Mouse (Mus musculus) heart, embryonic 12.5 days (tissue): Measurements from ENCODE around the gene Nectin1. TPM values are rescaled to one million over a fixed set of nuclear protein-coding genes. Genes with fewer than 3 reads are reported as not detected.

Source experiments
- ATAC-seq: fragments of 200-750 bp; cut with Nextera tagmentation; 2 replicates; pipeline ENCODE4 v1.8.0; 2017; ENCODE audit warnings: moderate TSS enrichment, moderate library complexity; ENCODE audit not compliant: insufficient number of reproducible peaks, low FRiP score
- H3K27ac ChIP-seq: fragments of 300-500 bp; sonication (generic); 2 replicates; pipeline ENCODE4 v1.5.1; 2016; ENCODE audit warnings: mild to moderate bottlenecking, moderate library complexity; ENCODE audit not compliant: poor library complexity, severe bottlenecking
- H3K27me3 ChIP-seq: fragments of 300-500 bp; sonication (generic); replicated peaks from 2 replicates; pipeline ENCODE4 v1.6.1; 2016; ENCODE audit warnings: mild to moderate bottlenecking, moderate library complexity
- H3K36me3 ChIP-seq: fragments of 300-500 bp; sonication (generic); 2 replicates; pipeline ENCODE4 v1.6.1; 2016; ENCODE audit warnings: mild to moderate bottlenecking, moderate library complexity
- H3K4me1 ChIP-seq: fragments of 300-500 bp; sonication (generic); replicated peaks from 2 replicates; pipeline ENCODE4 v1.6.1; 2016; ENCODE audit warnings: mild to moderate bottlenecking
- H3K4me2 ChIP-seq: fragments of 300-500 bp; sonication (generic); 2 replicates; pipeline ENCODE4 v1.6.1; 2016; ENCODE audit warnings: mild to moderate bottlenecking, moderate library complexity
- H3K4me3 ChIP-seq: fragments of 300-500 bp; sonication (generic); 2 replicates; pipeline ENCODE4 v1.5.1; 2016; ENCODE audit warnings: mild to moderate bottlenecking
- H3K9ac ChIP-seq: fragments of 300-500 bp; sonication (generic); 2 replicates; pipeline ENCODE4 v1.6.1; 2016; ENCODE audit warnings: mild to moderate bottlenecking, moderate library complexity
- H3K9me3 ChIP-seq: fragments of 300-500 bp; sonication (generic); replicated peaks from 2 replicates; pipeline ENCODE4 v1.6.1; 2016; ENCODE audit warnings: mild to moderate bottlenecking, moderate library complexity
- WGBS: fragments of 180-500 bp; shearing (Covaris S2); methylation state at CpG from one replicate; pipeline ENCODE4 v1.1.7; 2016; 5-methylcytosine and 5-hydroxymethylcytosine counted together
- polyA plus RNA-seq: library from polyadenylated mRNA; unstranded; fragments of >200 nt; fragmentation: Nextera tagmentation; extraction: Ambion mirVana; gene quantifications from 2 replicates; pipeline ENCODE4 v1.2.1, GENCODE M21; 2016

Gene Nectin1
- polyA plus RNA-seq, 1 experiment from 2014 or later: 1.9 TPM

DNA sequence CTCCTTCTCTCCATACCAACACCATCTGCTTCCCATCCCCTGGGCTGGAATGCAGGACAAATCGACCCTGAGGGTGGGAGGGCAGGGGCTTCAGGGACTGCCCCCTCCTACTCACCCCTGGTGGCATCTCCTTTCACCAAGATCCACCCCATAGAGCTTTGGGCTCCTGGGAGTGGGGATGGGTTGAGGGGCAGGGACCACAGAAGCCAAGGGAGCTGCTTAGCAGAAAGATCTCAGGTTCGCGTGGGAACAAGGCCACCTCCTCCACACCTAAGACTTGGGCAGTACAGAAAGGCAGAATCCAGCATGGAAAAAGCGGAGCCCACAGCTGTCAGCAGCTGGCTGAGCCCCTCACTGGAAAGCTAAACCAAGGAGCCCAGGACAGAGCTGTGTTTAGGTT, 64.3 kb downstream of the Nectin1 start:
- WGBS: 22% methylated on average over 4 of the region's 4 CpGs
- H3K9me3 ChIP-seq: no peaks in the 10 kb centered on the region
- no peak overlapping the region for H3K27ac ChIP-seq
- H3K27me3 ChIP-seq: peaks cover 4% of the 10 kb centered on the region; the same call in 1 of the 2 replicates
- H3K9ac ChIP-seq: no peak overlapping the region
- H3K4me2 ChIP-seq: no peak overlapping the region
- H3K36me3 ChIP-seq: peaks cover 3% of the 10 kb centered on the region; the same call in 1 of the 2 replicates
- no peak for ATAC-seq
- H3K4me3 ChIP-seq: no peak overlapping the region
- H3K4me1 ChIP-seq: 0 out of 2 replicates have a peak, but pooled peaks cover 13% of the 10 kb centered on the region

DNA sequence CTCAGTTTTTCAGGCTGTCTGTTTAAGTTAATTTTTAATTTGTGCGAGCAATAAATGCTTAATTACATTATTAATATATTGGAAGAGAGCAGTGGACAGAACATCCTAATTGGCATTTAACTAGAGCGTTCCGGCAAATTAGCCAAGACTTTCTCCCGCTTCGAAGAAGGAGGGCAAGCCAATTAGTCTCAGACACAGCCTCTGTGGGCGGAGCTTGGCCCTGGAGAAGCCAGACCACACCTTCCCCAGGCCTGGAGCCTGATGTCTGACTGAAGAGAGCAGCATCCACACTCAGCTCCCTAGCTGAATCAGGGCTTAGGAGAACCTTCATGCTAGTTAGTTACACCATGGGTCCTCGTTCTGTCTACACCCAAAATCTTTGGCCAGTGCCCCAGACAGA, 64.8 kb downstream of the Nectin1 start:
- Histone ChIP-seq H3K27ac (no peak overlapping the region), H3K4me1 (0 out of 2 replicates have a peak, but pooled peaks cover 13% of the 10 kb centered on the region), H3K27me3 (peaks cover 4% of the 10 kb centered on the region; the same call in 1 of the 2 replicates), H3K4me2 (no peak overlapping the region), H3K36me3 (peaks cover 3% of the 10 kb centered on the region; the same call in 1 of the 2 replicates), H3K9ac (no peak overlapping the region), H3K9me3 (no peaks in the 10 kb centered on the region), H3K4me3 (no peak overlapping the region)
- 26% methylated on average over 7 of the region's 7 CpGs for WGBS
- no peak for ATAC-seq

DNA sequence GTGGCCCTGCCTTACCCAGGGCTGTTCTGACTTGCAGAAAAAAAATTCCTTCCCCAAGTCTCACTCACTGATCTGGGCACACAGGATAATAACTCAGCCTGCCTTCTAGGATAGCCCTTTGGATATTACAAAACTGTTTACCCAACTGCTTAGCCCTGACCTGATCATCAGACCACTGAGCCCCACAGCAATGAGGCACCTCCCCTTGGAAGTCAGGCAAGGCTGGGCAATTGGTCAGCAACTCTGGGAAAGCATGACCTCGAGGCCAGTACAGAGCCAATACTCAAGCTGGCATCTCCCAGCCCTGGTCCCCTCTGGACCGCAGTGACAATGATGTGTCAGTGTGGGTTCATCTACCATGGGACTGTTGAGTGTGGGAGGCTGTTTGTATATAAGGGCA, 69.4 kb downstream of the Nectin1 start:
- ATAC-seq: no peak
- WGBS: 62% methylated on average over 2 of the region's 2 CpGs
- H3K27ac ChIP-seq: no peak overlapping the region

DNA sequence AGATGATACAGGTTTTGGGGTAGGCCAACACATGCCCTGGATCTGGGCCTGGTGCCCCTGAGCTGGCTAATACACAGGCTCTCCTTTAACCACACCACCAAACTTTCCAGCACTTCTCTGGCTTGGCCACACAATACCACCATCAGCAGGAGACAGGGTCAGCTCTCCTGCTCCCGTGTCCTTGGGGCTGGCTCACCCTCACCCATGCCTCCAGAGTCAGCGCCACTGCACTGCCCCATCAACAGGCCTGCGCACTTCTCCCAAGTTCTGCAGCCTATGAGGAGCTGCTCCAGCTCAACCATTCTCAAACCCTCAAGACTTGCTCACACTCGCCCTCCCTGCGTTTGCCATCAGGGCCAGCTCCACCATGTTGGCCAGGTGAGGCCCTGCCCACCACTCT, 78.4 kb downstream of the Nectin1 start:
- Histone ChIP-seq H3K4me2 (no peak overlapping the region), H3K4me1 (peaks cover 6% of the 10 kb centered on the region; the same call in 1 of the 2 replicates), H3K36me3 (no peaks in the 10 kb centered on the region), H3K9me3 (no peaks in the 10 kb centered on the region), H3K27ac (no peak overlapping the region), H3K27me3 (0 out of 2 replicates have a peak, but pooled peaks cover 5% of the 10 kb centered on the region), H3K4me3 (no peak overlapping the region), H3K9ac (no peak overlapping the region)
- no peak for ATAC-seq
- 91% methylated on average over 5 of the region's 5 CpGs for WGBS

More for the DNA sequence above, 69.4 kb downstream of the Nectin1 start:
- no peaks in the 10 kb centered on the region for H3K9me3 ChIP-seq
- H3K36me3 ChIP-seq: no peaks in the 10 kb centered on the region
- no peak overlapping the region for H3K9ac ChIP-seq
- H3K4me2 ChIP-seq: no peak overlapping the region
- H3K27me3 ChIP-seq: 0 out of 2 replicates have a peak, but pooled peaks cover 5% of the 10 kb centered on the region
- no peak overlapping the region for H3K4me3 ChIP-seq
- H3K4me1 ChIP-seq: no peaks in the 10 kb centered on the region

DNA sequence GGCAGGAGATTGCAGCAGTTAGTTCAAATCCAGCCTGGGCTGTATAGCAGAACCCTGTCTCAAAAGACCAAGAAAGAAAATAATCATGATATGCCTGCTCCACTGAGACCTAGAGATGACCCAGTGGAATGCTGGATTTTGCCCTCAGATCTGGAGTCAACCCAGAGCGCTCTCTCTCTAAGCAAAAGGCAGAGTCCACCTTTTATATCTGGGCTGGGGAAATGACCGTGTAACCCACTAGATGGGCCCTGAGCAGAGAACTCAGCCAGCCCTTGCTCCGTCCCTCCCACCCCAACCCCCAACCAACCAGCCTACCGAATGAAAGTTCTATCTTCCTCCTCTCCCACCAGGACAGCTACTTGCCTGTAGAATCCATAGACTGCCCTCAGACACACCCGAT, 81.4 kb downstream of the Nectin1 start:
- Histone ChIP-seq H3K27me3 (peaks cover 16% of the 10 kb centered on the region; the same call in 1 of the 2 replicates), H3K4me1 (peaks cover 6% of the 10 kb centered on the region; the same call in 1 of the 2 replicates), H3K4me3 (no peak overlapping the region), H3K4me2 (no peak overlapping the region), H3K27ac (no peak overlapping the region), H3K36me3 (no peaks in the 10 kb centered on the region), H3K9ac (no peak overlapping the region), H3K9me3 (no peaks in the 10 kb centered on the region)
- ATAC-seq: no peak
- WGBS: 54% methylated on average over 5 of the region's 5 CpGs

DNA sequence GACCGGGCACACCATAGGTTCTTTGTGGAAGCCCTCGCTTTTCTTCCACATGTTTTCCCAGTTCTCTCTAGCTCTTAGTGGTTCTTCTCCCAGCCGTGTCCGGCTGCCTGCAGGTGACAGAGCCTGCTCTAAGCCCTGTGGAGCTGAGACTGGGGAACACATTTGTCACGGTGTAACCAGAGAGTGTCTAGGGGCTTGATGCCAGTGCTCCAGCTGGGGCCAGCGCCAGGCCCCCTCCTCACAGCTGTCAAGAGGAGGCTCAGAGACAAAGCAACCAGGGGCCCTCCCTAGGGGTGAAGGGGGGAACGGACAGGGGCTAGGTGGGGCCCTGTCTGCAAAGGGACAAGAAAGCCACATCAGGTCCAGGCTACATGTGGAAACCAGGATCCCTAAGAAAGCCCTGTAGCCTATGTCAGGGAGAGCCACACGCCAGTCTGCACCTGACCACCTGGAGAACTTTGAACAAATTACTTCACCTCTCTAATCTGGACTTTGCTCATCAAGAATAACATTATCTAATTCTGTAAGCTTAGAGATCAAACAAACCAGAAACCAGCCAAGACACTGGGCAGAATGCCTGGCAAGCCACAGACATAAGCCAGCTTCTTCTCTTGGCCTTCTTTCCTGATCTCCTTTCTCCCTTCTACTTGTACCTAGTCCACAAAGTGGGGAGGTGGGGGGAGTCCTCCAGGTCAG, 82.9 kb downstream of the Nectin1 start:
- Histone ChIP-seq H3K9me3 (no peaks in the 10 kb centered on the region), H3K9ac (no peak overlapping the region), H3K4me1 (peaks cover 6% of the 10 kb centered on the region; the same call in 1 of the 2 replicates), H3K27me3 (peaks cover 19% of the 10 kb centered on the region; the same call in 1 of the 2 replicates), H3K4me3 (no peak overlapping the region), H3K27ac (no peak overlapping the region), H3K4me2 (no peak overlapping the region), H3K36me3 (no peaks in the 10 kb centered on the region)
- no peak for ATAC-seq
- WGBS: 60% methylated on average over 8 of the region's 8 CpGs

DNA sequence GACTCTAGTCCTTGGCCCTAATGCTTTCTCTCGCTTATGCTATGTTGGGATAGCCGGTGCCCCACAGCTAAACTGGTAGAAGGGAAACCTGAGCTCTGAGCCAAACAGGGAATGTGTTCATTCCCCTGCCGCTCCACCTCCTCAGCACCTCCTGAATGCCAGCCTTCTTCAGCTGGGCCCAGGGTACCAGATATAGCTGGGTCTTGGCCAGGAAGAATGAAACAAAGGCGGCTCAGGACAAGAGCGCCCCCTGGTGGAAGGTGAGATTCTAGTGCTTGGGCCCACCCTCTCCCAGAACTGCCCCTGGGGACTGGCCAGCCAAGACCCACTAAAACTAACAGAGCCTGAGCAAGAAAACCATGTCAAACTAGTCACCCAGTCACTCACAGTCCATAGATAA, 83.8 kb downstream of the Nectin1 start:
- Histone ChIP-seq H3K4me1 (peaks cover 6% of the 10 kb centered on the region; the same call in 1 of the 2 replicates), H3K4me2 (no peak overlapping the region), H3K27me3 (peaks cover 19% of the 10 kb centered on the region; the same call in 1 of the 2 replicates), H3K9ac (no peak overlapping the region), H3K36me3 (no peaks in the 10 kb centered on the region), H3K4me3 (no peak overlapping the region), H3K27ac (no peak overlapping the region), H3K9me3 (no peaks in the 10 kb centered on the region)
- WGBS: 49% methylated on average over 5 of the region's 5 CpGs
- ATAC-seq: no peak

DNA sequence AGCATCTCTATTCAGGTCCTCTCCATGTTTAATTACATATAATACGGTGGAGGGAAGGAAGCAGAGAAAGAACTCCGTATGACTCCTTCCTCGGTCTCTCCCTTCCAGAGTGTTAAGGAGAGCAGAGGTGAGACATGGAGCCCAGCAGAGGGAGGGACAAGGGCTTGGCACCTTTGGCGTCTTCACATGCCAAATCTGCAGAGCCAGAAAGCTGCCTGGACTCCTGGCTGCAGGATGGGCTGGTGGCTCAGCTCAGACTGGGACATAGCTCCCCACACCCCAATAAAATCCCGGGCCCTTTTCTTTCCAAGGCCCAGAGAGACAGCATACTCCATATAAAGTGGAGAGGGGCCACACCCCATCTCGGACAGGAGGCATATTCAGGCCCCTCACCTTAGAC, 85.2 kb downstream of the Nectin1 start:
- ATAC-seq: no peak
- Histone ChIP-seq H3K4me3 (no peak overlapping the region), H3K4me1 (peaks cover 6% of the 10 kb centered on the region; the same call in 1 of the 2 replicates), H3K9ac (no peak overlapping the region), H3K4me2 (no peak overlapping the region), H3K27me3 (peaks cover 15% of the 10 kb centered on the region; the same call in 1 of the 2 replicates), H3K27ac (no peak overlapping the region), H3K9me3 (no peaks in the 10 kb centered on the region), H3K36me3 (no peaks in the 10 kb centered on the region)
- WGBS: 59% methylated on average over 6 of the region's 6 CpGs

DNA sequence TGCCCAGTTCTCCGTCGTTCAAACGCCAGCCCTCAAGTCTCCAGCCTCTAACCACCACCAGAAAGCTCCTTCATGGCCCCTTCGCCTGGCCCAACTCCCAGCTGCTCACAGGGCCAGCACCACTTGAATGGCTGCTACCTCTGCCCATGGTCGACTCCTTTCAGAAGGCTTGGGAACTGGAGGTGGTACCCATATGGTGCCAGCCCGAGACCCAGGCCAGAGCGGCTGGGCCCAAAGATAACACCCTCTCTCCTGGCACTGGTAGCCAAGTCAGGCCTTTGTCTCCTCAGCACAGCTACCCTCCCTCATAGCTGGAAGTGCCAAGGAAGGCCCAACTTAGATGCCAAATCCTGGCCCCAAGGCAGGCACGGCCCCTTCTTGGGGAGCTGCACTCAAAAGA, 89.4 kb downstream of the Nectin1 start:
- H3K36me3 ChIP-seq: no peaks in the 10 kb centered on the region
- ATAC-seq: no peak
- no peaks in the 10 kb centered on the region for H3K4me1 ChIP-seq
- H3K4me2 ChIP-seq: no peak overlapping the region
- H3K27me3 ChIP-seq: peaks cover 15% of the 10 kb centered on the region; the same call in 1 of the 2 replicates
- H3K27ac ChIP-seq: no peak overlapping the region
- H3K4me3 ChIP-seq: no peak overlapping the region
- WGBS: 84% methylated on average over 8 of the region's 8 CpGs
- no peak overlapping the region for H3K9ac ChIP-seq
- H3K9me3 ChIP-seq: 0 out of 2 replicates have a peak, but pooled peaks cover 3% of the 10 kb centered on the region

DNA sequence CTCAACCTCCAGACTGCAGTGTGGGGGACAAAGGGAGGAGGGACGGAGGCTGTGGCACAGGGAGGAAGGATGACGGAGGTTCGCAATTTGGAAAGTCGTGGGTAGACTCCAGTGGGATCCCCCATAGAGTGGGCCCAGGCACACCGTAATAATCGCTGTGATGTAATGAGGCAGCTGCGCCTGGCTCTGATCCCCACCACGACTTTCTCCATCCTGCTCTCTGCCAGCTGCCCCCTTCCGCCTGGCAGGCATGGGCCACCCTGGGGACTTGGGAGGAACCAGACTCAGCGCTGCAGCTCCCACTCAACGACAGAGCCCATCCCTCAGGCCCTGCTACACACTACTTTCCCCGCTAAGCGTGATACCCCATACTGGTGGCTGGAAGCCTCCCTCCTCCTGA, 90.5 kb downstream of the Nectin1 start:
- ATAC-seq: no peak
- H3K4me1 ChIP-seq: no peaks in the 10 kb centered on the region
- no peak overlapping the region for H3K9ac ChIP-seq
- H3K9me3 ChIP-seq: 0 out of 2 replicates have a peak, but pooled peaks cover 3% of the 10 kb centered on the region
- H3K27me3 ChIP-seq: peaks cover 7% of the 10 kb centered on the region; the same call in 1 of the 2 replicates
- WGBS: 79% methylated on average over 13 of the region's 13 CpGs
- no peak overlapping the region for H3K27ac ChIP-seq
- no peaks in the 10 kb centered on the region for H3K36me3 ChIP-seq
- H3K4me2 ChIP-seq: no peak overlapping the region
- H3K4me3 ChIP-seq: no peak overlapping the region

DNA sequence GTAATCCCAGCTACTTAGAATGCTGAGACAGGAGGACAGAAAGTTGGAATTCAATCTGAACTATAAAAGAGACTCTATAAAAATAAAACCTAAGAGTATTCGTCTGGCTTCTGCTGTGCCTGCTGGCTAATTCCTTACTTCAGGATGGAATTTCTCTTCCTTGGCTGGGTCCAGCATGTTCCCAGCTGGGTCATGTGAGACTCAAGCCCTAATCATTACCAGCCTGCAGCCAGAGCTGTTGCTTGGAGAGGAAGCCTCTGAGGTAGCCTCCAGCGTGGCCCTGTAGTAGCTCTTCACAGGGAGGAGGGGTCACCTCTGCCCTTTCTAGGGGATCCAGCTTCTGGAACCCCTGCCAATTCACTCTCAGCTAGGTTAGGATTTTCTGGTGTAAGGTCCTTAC, 94.8 kb downstream of the Nectin1 start:
- Histone ChIP-seq H3K9me3 (0 out of 2 replicates have a peak, but pooled peaks cover 3% of the 10 kb centered on the region), H3K4me3 (no peak overlapping the region), H3K27me3 (peaks cover 23% of the 10 kb centered on the region), H3K27ac (no peak overlapping the region), H3K36me3 (no peaks in the 10 kb centered on the region), H3K4me1 (peaks cover 5% of the 10 kb centered on the region), H3K4me2 (no peak overlapping the region), H3K9ac (no peak overlapping the region)
- 63% methylated on average over 2 of the region's 2 CpGs for WGBS
- no peak for ATAC-seq
